Mouse (Mus musculus) bone marrow, adult 2 months (tissue): Measurements from ENCODE around the gene Gucy2g. TPM values are rescaled to one million over a fixed set of nuclear protein-coding genes. Genes with fewer than 3 reads are reported as not detected.

Experiments used
- H3K27ac ChIP-seq: fragments of 200-500 bp; 2 replicates; pipeline ENCODE4 v1.5.1; 2012; ENCODE audit warnings: low read depth, mild to moderate bottlenecking, control low read depth, inconsistent platforms, low read length; ENCODE audit not compliant: control insufficient read depth, poor library complexity, insufficient read depth
- H3K4me1 ChIP-seq: fragments of 200-500 bp; 2 replicates; pipeline ENCODE4 v1.6.1; 2011; ENCODE audit warnings: low read length; ENCODE audit not compliant: control insufficient read depth, insufficient read depth
- H3K4me3 ChIP-seq: fragments of 200-500 bp; replicated peaks from 2 replicates; pipeline ENCODE3; 2011; ENCODE audit warnings: mild to moderate bottlenecking, low read depth, low read length, control low read depth; ENCODE audit not compliant: control insufficient read depth
- CTCF ChIP-seq: fragments of 200-500 bp; IDR thresholded peaks from 2 replicates; pipeline ENCODE4 v1.5.1; 2011; ENCODE audit warnings: low read length, control low read depth; ENCODE audit not compliant: control insufficient read depth, insufficient read depth
- POLR2A ChIP-seq: fragments of 200-500 bp; IDR thresholded peaks from 2 replicates; pipeline ENCODE4 v1.6.1; 2011; ENCODE audit warnings: low read depth, mild to moderate bottlenecking, control low read depth, low read length, borderline replicate concordance; ENCODE audit not compliant: control insufficient read depth
- WGBS: fragments of 180-500 bp; shearing (Covaris S2); methylation state at CpG from one replicate; pipeline ENCODE4 v1.1.7; 2018; 5-methylcytosine and 5-hydroxymethylcytosine counted together
- polyA plus RNA-seq: library from polyadenylated mRNA; stranded (reverse); fragments of >200 nt; gene quantifications from 2 replicates; pipeline ENCODE4 v1.2.4, GENCODE M21; 2011; ENCODE audit warnings: low replicate concordance; ENCODE audit not compliant: missing spikeins, insufficient read depth, insufficient read length

The Gucy2g gene
- polyA plus RNA-seq, 1 experiment, result not detected

- H3K4me1 ChIP-seq, result peaks cover 12% of the 10 kb centered on the region; the same call in 1 of the 2 replicates
- peak overlapping the region; percentile 74 for H3K4me3 ChIP-seq
- TF ChIP-seq CTCF (no peak), POLR2A (peak; percentile 39; the same call in 1 of the 2 replicates)
- WGBS, result under 1% methylated on average over 32 of the region's 32 CpGs
- H3K27ac ChIP-seq, result peak overlapping the region; percentile 83
Observed at GRCm38 (mm10) chr19:55253570-55254441, 12.8 kb upstream of the Gucy2g start.

- peaks cover 12% of the 10 kb centered on the region; the same call in 1 of the 2 replicates for H3K4me1 ChIP-seq
- peak overlapping the region; percentile 74 for H3K4me3 ChIP-seq
- TF ChIP-seq POLR2A (no peak), CTCF (no peak)
- H3K27ac ChIP-seq, result peak overlapping the region; percentile 83
- 0% methylated on average over 9 of the region's 9 CpGs for WGBS
Observed at GRCm38 (mm10) chr19:55253239-55253569, 12.2 kb upstream of the Gucy2g start.

- 75% methylated on average over 9 of the region's 9 CpGs for WGBS
- Histone ChIP-seq H3K4me3 (no peak within 1 kb of the TSS), H3K27ac (no peak within 1 kb of the TSS), H3K4me1 (peaks cover 4% of the 10 kb centered on the region; the same call in 1 of the 2 replicates)
- TF ChIP-seq CTCF, result no peak
- no peak for TF ChIP-seq POLR2A
Observed at GRCm38 (mm10) chr19:55251383-55252124, 10.5 kb upstream of the Gucy2g start, which contains the start of gene Acsl5. Gene Acsl5, plus strand, starts transcription at chr19:55251938.

- Histone ChIP-seq H3K4me1 (peaks cover 3% of the 10 kb centered on the region; the same call in 1 of the 2 replicates), H3K4me3 (no peak overlapping the region), H3K27ac (no peak overlapping the region)
- TF ChIP-seq CTCF, result no peak
- 55% methylated on average over 5 of the region's 5 CpGs for WGBS
Observed at GRCm38 (mm10) chr19:55250451-55250850, 9.4 kb upstream of the Gucy2g start.

- no peak overlapping the region for H3K27ac ChIP-seq
- 41% methylated on average over 9 of the region's 9 CpGs for WGBS
Observed at GRCm38 (mm10) chr19:55247991-55248520, 7.0 kb upstream of the Gucy2g start.

GRCm38 (mm10) chr19:55247563-55247962 is 6.5 kb upstream of the Gucy2g start:
- no peak overlapping the region for H3K4me3 ChIP-seq
- no peak for TF ChIP-seq CTCF
- peaks cover 3% of the 10 kb centered on the region; the same call in 1 of the 2 replicates for H3K4me1 ChIP-seq
- 87% methylated on average over 5 of the region's 5 CpGs for WGBS
- no peak overlapping the region for H3K27ac ChIP-seq

More at GRCm38 (mm10) chr19:55247991-55248520, 7.0 kb upstream of the Gucy2g start:
- no peak overlapping the region for H3K4me3 ChIP-seq
- peaks cover 3% of the 10 kb centered on the region; the same call in 1 of the 2 replicates for H3K4me1 ChIP-seq
- no peak for TF ChIP-seq POLR2A
- no peak for TF ChIP-seq CTCF

GRCm38 (mm10) chr19:55244791-55245231 is 3.8 kb upstream of the Gucy2g start:
- no peak for TF ChIP-seq POLR2A
- peak; percentile 20; the same call in 1 of the 2 replicates for TF ChIP-seq CTCF
- H3K4me3 ChIP-seq, result no peak overlapping the region
- 40% methylated on average over 7 of the region's 7 CpGs for WGBS
- H3K4me1 ChIP-seq, result no peaks in the 10 kb centered on the region
- H3K27ac ChIP-seq, result 0 out of 2 replicates have a peak overlapping the region, but pooled peaks have one; percentile 12

GRCm38 (mm10) chr19:55239766-55240426 is 1.1 kb downstream of the Gucy2g start:
- 58% methylated on average over 6 of the region's 6 CpGs for WGBS
- Histone ChIP-seq H3K4me3 (no peak overlapping the region), H3K4me1 (no peaks in the 10 kb centered on the region), H3K27ac (no peak overlapping the region)
- TF ChIP-seq POLR2A (no peak), CTCF (no peak)
